Mouse (Mus musculus) kidney, adult 2 months (tissue): Measurements from ENCODE around the gene Pgbd5.

ENCODE experiments used
- CTCF ChIP-seq: fragments of 200-500 bp; conservative IDR thresholded peaks from 2 replicates; pipeline ENCODE4 v1.5.1; 2011; ENCODE audit warnings: low read depth, mild to moderate bottlenecking, control low read depth, low read length, moderate library complexity, mixed read lengths; ENCODE audit not compliant: insufficient read depth, insufficient read length
- POLR2A ChIP-seq: fragments of 200-500 bp; IDR thresholded peaks from one replicate; pipeline ENCODE4 v1.6.1; 2011; ENCODE audit warnings: low read depth, low read length, control low read depth

GRCm38 (mm10) chr8:124436741-124437140 is 2.7 kb downstream of the Pgbd5 start:
- TF ChIP-seq CTCF: no peak
- no peak for TF ChIP-seq POLR2A
